Mouse (Mus musculus): ENCODE measurements around the gene Hddc3. TPM values are rescaled to one million over a fixed set of nuclear protein-coding genes. Genes with fewer than 3 reads are reported as not detected.

Gene Hddc3
- total and polyA plus RNA-seq, 3 experiments: 2.6 to 12.6 (median 5.5) TPM

- Histone ChIP-seq H3K27ac (ENCODE audit: insufficient read depth, low read depth) (no peak overlapping the region), H3K9ac (ENCODE audit: insufficient read depth, low read depth) (no peak overlapping the region), H3K9me3 (replicated peaks; ENCODE audit: low read length) (no peaks in the 10 kb centered on the region), H3K4me1 (ENCODE audit: control insufficient read depth in 1 of 2, insufficient read depth in 2 of 2) (peaks cover 14 to 30% of the 10 kb centered on the region in 2 experiments), H3K27me3 (replicated peaks) (no peaks in the 10 kb centered on the region), H3K4me2 (ENCODE audit: insufficient read depth, low read depth, poor library complexity, severe bottlenecking) (no peak overlapping the region), H3K79me2 (replicated peaks; ENCODE audit: control insufficient read depth, extremely low read depth, insufficient read depth, poor library complexity, severe bottlenecking) (no peaks in the 10 kb centered on the region), H3K36me3 (replicated peaks in 1 of 2; ENCODE audit: control insufficient read depth in 1 of 2, insufficient read depth in 1 of 2, low read length in 1 of 2) (peaks cover 44 to 75% of the 10 kb centered on the region in 2 experiments), H3K4me3 (replicated peaks in 1 of 3; ENCODE audit: low read depth in 2 of 3, low read length in 2 of 3, poor library complexity in 1 of 3) (no peak overlapping the region)
- TF ChIP-seq RAD21 (IDR thresholded peaks at IDR 0.05; ENCODE audit: low read depth, low read length): peak; percentile 4
- TF ChIP-seq BHLHE40 (IDR thresholded peaks at IDR 0.05; ENCODE audit: low read depth, low read length): no peak
- peak; percentile 8 to 57; a peak in 3 of 4 replicates for TF ChIP-seq CTCF (conservative IDR thresholded peaks at IDR 0.05 in 1 of 2, IDR thresholded peaks at IDR 0.05 in 1 of 2; ENCODE audit: low read depth in 2 of 2, low read length in 2 of 2)
- TF ChIP-seq SMC3 (IDR thresholded peaks at IDR 0.05; ENCODE audit: low read depth, low read length): peak; percentile 20; the same call in 1 of the 2 replicates
- DNase-seq (ENCODE audit: extremely low read depth): peak; percentile 27
- in situ Hi-C loops (cut with MboI; ENCODE audit: low pct_ligation_motif_present, low pct_unique_long_range_greater_than_20kb, low sequenced_read_pairs) (loop anchor here (5.0 to 25.0 kb wide), 3 partner anchors 37 to 458 kb away; partner anchors contain the start of genes Hddc3, Iqgap1 and Unc45a), dilution Hi-C loops (cut with MboI; ENCODE audit: extremely low pct_ligation_motif_present, extremely low pct_unique_long_range_greater_than_20kb, low sequenced_read_pairs) (loop anchor here (25.0 kb wide), 1 partner anchor 183 kb away; no protein-coding TSS in a partner anchor)
Measured at GRCm38 (mm10) chr7:80379531-80379930, 36.6 kb downstream of the Hddc3 start.

GRCm38 (mm10) chr7:80382919-80383318 is 40.0 kb downstream of the Hddc3 start:
- no peak overlapping the region for H3K27ac ChIP-seq (ENCODE audit: insufficient read depth, low read depth)
- in situ Hi-C loops (cut with MboI; ENCODE audit: low pct_ligation_motif_present, low pct_unique_long_range_greater_than_20kb, low sequenced_read_pairs) (loop anchor here (25.0 kb wide), 1 partner anchor 454 kb away; the partner anchor contains the start of gene Iqgap1), dilution Hi-C loops (cut with MboI; ENCODE audit: extremely low pct_ligation_motif_present, extremely low pct_unique_long_range_greater_than_20kb, low sequenced_read_pairs) (loop anchor here (25.0 kb wide), 1 partner anchor 179 kb away; no protein-coding TSS in a partner anchor)
- no peaks in the 10 kb centered on the region for H3K9me3 ChIP-seq (replicated peaks; ENCODE audit: low read length)
- no peaks in the 10 kb centered on the region for H3K79me2 ChIP-seq (replicated peaks; ENCODE audit: control insufficient read depth, extremely low read depth, insufficient read depth, poor library complexity, severe bottlenecking)
- H3K4me3 ChIP-seq (replicated peaks in 1 of 3; ENCODE audit: low read depth in 2 of 3, low read length in 2 of 3, poor library complexity in 1 of 3): no peak overlapping the region
- no peak overlapping the region for H3K9ac ChIP-seq (ENCODE audit: insufficient read depth, low read depth)
- no peak for TF ChIP-seq POLR2AphosphoS2 (IDR thresholded peaks at IDR 0.05; ENCODE audit: low read depth, low read length)
- TF ChIP-seq MAZ (IDR thresholded peaks at IDR 0.05; ENCODE audit: low read depth, low read length): no peak
- no peak for TF ChIP-seq NRF1 (IDR thresholded peaks at IDR 0.05; ENCODE audit: low read depth, low read length)
- TF ChIP-seq KAT2A (IDR thresholded peaks at IDR 0.05; ENCODE audit: insufficient replicate concordance, low read length): no peak
- TF ChIP-seq UBTF (IDR thresholded peaks at IDR 0.05; ENCODE audit: low read depth, low read length): no peak
- no peak for TF ChIP-seq ELF1 (IDR thresholded peaks at IDR 0.05; ENCODE audit: low read depth, low read length)
- TF ChIP-seq CHD1 (IDR thresholded peaks at IDR 0.05; ENCODE audit: low read depth, low read length): no peak
- no peak for TF ChIP-seq TBP (conservative IDR thresholded peaks at IDR 0.05; ENCODE audit: low read depth, low read length)
- no peak for TF ChIP-seq TCF12 (IDR thresholded peaks at IDR 0.05; ENCODE audit: low read depth, low read length)
- TF ChIP-seq HCFC1 (IDR thresholded peaks at IDR 0.05; ENCODE audit: low read depth, low read length): no peak
- H3K4me1 ChIP-seq (ENCODE audit: control insufficient read depth in 1 of 2, insufficient read depth in 2 of 2): peaks cover 1 to 16% of the 10 kb centered on the region in 2 experiments; a peak in 3 of 4 replicates
- DNase-seq (ENCODE audit: extremely low read depth): no peak
- H3K36me3 ChIP-seq (replicated peaks in 1 of 2; ENCODE audit: control insufficient read depth in 1 of 2, insufficient read depth in 1 of 2, low read length in 1 of 2): peaks cover 47 to 66% of the 10 kb centered on the region in 2 experiments
- H3K27me3 ChIP-seq (replicated peaks): no peaks in the 10 kb centered on the region
- H3K4me2 ChIP-seq (ENCODE audit: insufficient read depth, low read depth, poor library complexity, severe bottlenecking): no peak overlapping the region
